Mouse (Mus musculus) natural killer cell, adult 2 months (primary cell): ENCODE measurements at regions not wholly inside any gene's neighbourhood (a gene's known extent, or its start where the extent isn't known, plus 50 kb on each side); places are given as distances from the start of the nearest gene placed in this dataset.

Source experiments
- DNase-seq, 2 experiments: peaks; one replicate each; pipeline ENCODE4 v3.0.0; 2022; ENCODE audit warnings: low spot score in 2 of 2

- DNase-seq, result no peak
Measured at GRCm38 (mm10) chr10:68378212-68378611, 99.7 kb upstream of the Arid5b start.

GRCm38 (mm10) chr10:68377479-68377878, 98.9 kb upstream of the Arid5b start:
- no peak for DNase-seq

GRCm38 (mm10) chr10:68373875-68374274, 95.3 kb upstream of the Arid5b start:
- DNase-seq, result no peak

GRCm38 (mm10) chr10:68371785-68372184, 93.2 kb upstream of the Arid5b start:
- DNase-seq, result no peak

- DNase-seq, result peak in 1 of 2 experiments; percentile 26
Measured at GRCm38 (mm10) chr10:68370986-68371385, 92.4 kb upstream of the Arid5b start.

GRCm38 (mm10) chr10:68366796-68367195, 88.3 kb upstream of the Arid5b start:
- DNase-seq, result peak in 1 of 2 experiments; percentile 11

- no peak for DNase-seq
Measured at GRCm38 (mm10) chr10:68360765-68361483, 82.4 kb upstream of the Arid5b start.

GRCm38 (mm10) chr10:68359135-68359534, 80.6 kb upstream of the Arid5b start:
- DNase-seq, result peak in 1 of 2 experiments; percentile 19

- DNase-seq, result peak in 1 of 2 experiments; percentile 5
Measured at GRCm38 (mm10) chr10:68356973-68357372, 78.4 kb upstream of the Arid5b start.

- DNase-seq, result no peak
Measured at GRCm38 (mm10) chr10:68356521-68356920, 78.0 kb upstream of the Arid5b start.

GRCm38 (mm10) chr10:68356093-68356485, 77.5 kb upstream of the Arid5b start:
- no peak for DNase-seq

GRCm38 (mm10) chr10:68355471-68356092, 77.0 kb upstream of the Arid5b start:
- no peak for DNase-seq

- no peak for DNase-seq
Measured at GRCm38 (mm10) chr10:68354335-68355231, 76.0 kb upstream of the Arid5b start.

GRCm38 (mm10) chr10:68353692-68354232, 75.2 kb upstream of the Arid5b start:
- DNase-seq, result no peak

- DNase-seq, result no peak
Measured at GRCm38 (mm10) chr10:68351841-68352555, 73.5 kb upstream of the Arid5b start.

GRCm38 (mm10) chr10:68351441-68351840, 72.9 kb upstream of the Arid5b start:
- DNase-seq, result no peak

GRCm38 (mm10) chr10:68350798-68351197, 72.3 kb upstream of the Arid5b start:
- no peak for DNase-seq

- no peak for DNase-seq
Measured at GRCm38 (mm10) chr10:68347806-68348205, 69.3 kb upstream of the Arid5b start.

- DNase-seq, result no peak
Measured at GRCm38 (mm10) chr10:68344991-68345720, 66.6 kb upstream of the Arid5b start.

- no peak for DNase-seq
Measured at GRCm38 (mm10) chr10:68344211-68344610, 65.7 kb upstream of the Arid5b start.

GRCm38 (mm10) chr10:68334054-68334453, 55.5 kb upstream of the Arid5b start:
- no peak for DNase-seq
